Mouse (Mus musculus): ENCODE results near the gene Fn1.

- TF ChIP-seq POLR2A (IDR thresholded peaks at IDR 0.05; ENCODE audit: insufficient read depth, low read depth, low read length) (no peak), CTCF (IDR thresholded peaks at IDR 0.05) (no peak), EP300 (IDR thresholded peaks at IDR 0.05; ENCODE audit: insufficient read depth, low read depth, low read length) (no peak)
These were observed 113.4 kb downstream of the Fn1 start for GRCm38 (mm10) chr1:71539641-71540040.

Measured in heart, adult 2 months (tissue).